Mouse (Mus musculus): Measurements from ENCODE around the gene Rpl10a.

DNA sequence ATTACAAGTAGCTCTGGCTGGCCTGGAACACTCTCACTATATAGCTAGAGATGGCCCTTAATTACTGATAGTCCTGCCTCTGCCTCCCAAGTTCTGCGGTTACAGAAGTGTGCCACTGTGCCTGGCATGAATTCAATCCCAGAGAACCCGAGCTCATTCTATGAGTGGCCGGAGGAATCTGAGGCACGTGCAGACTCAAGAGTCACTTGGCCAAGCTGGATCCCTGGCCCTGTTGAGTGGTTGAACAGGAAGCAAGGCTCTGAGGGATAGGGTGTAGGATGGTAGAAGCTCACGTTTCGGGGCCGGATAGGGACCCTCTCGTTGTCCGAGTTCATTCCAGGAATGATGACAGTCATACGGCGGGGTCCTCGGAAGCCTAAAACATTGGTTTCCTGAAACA lies 27.6 kb downstream of the Rpl10a start:
- TF ChIP-seq CTCF (IDR thresholded peaks at IDR 0.05; ENCODE audit: borderline replicate concordance, control insufficient read depth, extremely low read depth, insufficient read depth, low read length, poor library complexity) (no peak), POLR2A (IDR thresholded peaks at IDR 0.05; ENCODE audit: control insufficient read depth, extremely low read depth, insufficient read depth, low read length, poor library complexity) (no peak)
